Mouse (Mus musculus): ENCODE results near the gene Srgap2.

Srgap2 gene

GRCm38 (mm10) chr1:131246433-131247395 is 280.4 kb downstream of the Srgap2 start:
- in situ Hi-C loops (cut with MboI), result no loop called here

GRCm38 (mm10) chr1:131245926-131246325 is 281.2 kb downstream of the Srgap2 start:
- in situ Hi-C loops (cut with MboI), result no loop called here

- in situ Hi-C loops (cut with MboI), result no loop called here
Observed at GRCm38 (mm10) chr1:131245089-131245856, 281.9 kb downstream of the Srgap2 start, which contains the start of gene Rassf5. Gene Rassf5, minus strand, starts transcription at chr1:131245258.

- in situ Hi-C loops (cut with MboI), result no loop called here
Observed at GRCm38 (mm10) chr1:131244536-131245088, 282.5 kb downstream of the Srgap2 start.

GRCm38 (mm10) chr1:131242956-131243355 is 284.2 kb downstream of the Srgap2 start:
- in situ Hi-C loops (cut with MboI), result no loop called here

GRCm38 (mm10) chr1:131239576-131240193 is 287.5 kb downstream of the Srgap2 start:
- in situ Hi-C loops (cut with MboI), result no loop called here

- in situ Hi-C loops (cut with MboI), result no loop called here
Observed at GRCm38 (mm10) chr1:131238931-131239381, 288.2 kb downstream of the Srgap2 start.

- in situ Hi-C loops (cut with MboI), result no loop called here
Observed at GRCm38 (mm10) chr1:131236077-131236476, 291.1 kb downstream of the Srgap2 start.

Data from mature B cell (primary cell).